Mouse (Mus musculus) cerebellum, postnatal 25 days (tissue): ENCODE results near the gene Npdc1.

Source experiments
- DNase-seq, 2 experiments: peaks; one replicate each; pipeline ENCODE4 v3.0.0; 2021; ENCODE audit warnings: mixed read lengths in 2 of 2

Npdc1 gene

GRCm38 (mm10) chr2:25430395-25431233 lies 31.5 kb downstream of the Npdc1 start:
- DNase-seq = peak; percentile 52 to 53

- peak; percentile 45 to 56 for DNase-seq
These were observed 32.2 kb downstream of the Npdc1 start for GRCm38 (mm10) chr2:25431308-25431855.

- peak in 1 of 2 experiments; percentile 46 for DNase-seq
These were observed 33.4 kb downstream of the Npdc1 start for GRCm38 (mm10) chr2:25432326-25433098.

DNA sequence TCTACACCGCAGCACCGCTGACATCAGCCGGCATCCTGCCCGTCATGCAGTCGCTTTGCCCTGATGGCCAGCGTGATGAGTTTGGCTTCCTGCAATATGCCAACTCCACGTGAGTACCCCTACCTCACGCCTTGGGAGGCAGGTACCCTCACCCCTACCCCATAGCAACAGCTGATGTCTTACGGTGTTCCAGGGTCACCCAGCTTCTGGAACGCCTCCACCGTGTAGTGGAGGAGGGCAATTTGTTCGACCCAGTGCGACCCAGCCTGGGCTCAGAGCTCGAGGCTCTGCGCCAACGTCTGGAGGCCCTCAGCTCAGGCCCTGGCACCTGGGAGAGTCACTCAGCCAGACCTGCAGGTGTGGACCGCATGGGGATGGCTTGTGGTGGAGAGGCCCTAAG lies 34.0 kb downstream of the Npdc1 start:
- peak; percentile 40 to 47 for DNase-seq

DNA sequence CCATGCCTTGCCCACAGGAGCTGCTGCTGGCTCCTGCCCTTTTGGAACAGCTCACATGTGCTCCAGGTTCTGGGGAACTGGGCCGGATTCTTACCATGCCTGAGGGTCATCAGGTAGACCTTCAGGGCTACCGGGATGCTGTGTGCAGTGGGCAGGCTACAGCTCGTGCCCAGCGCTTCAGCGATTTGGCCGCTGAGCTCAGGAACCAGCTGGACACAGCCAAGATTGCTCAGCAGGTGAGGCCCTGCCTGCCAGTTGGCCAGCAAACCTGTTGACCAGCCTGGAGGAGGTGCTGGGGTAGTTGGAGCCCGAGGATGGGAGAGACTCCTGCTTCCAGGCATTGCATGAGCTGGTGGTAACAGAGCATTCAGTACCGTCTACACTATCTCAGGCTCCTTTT lies 35.1 kb downstream of the Npdc1 start:
- DNase-seq = peak; percentile 96 to 98

GRCm38 (mm10) chr2:25436286-25436820 lies 37.2 kb downstream of the Npdc1 start:
- DNase-seq = peak in 1 of 2 experiments; percentile 51

- DNase-seq = peak in 1 of 2 experiments; percentile 55
These were observed 41.9 kb downstream of the Npdc1 start for GRCm38 (mm10) chr2:25441067-25441466.

GRCm38 (mm10) chr2:25442682-25443081 lies 43.5 kb downstream of the Npdc1 start:
- DNase-seq = no peak

DNA sequence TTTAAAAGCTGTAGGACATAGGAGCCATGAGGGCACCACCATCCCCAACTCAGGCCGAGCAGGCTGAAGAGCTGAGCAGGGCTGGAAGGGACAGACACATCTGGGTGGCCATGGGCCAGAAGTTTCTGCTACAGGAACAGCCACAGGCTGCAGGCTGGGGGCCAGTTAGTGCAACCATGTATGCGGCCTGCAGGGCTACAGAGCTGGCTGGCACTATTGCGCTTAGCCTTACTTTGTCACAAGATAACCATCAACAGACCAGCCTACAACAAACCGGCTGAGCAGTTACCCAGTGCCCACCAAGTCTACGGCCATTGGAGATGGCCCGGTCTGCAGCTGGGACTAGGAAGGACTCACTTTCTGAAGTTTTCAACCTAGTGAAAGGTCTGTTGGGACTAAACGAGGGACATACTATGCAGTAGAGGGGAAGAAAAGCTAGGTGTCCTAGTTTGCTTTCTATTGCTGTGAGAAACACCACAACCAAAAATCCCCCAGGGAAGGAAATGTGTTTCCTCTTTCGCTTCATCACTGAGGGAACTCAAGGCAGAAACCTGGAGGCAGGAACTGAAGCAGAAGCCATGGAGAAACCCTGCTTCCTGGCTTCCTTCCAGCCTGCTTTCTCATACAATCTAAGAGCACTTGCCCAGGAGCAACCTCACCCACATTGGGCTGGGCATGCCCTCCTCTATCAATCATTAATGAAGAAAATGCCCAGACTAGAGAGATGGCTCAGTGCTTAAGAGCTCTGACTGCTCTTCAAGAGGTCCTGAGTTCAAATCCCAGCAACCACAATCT lies 51.9 kb downstream of the Npdc1 start:
- no peak for DNase-seq

DNA sequence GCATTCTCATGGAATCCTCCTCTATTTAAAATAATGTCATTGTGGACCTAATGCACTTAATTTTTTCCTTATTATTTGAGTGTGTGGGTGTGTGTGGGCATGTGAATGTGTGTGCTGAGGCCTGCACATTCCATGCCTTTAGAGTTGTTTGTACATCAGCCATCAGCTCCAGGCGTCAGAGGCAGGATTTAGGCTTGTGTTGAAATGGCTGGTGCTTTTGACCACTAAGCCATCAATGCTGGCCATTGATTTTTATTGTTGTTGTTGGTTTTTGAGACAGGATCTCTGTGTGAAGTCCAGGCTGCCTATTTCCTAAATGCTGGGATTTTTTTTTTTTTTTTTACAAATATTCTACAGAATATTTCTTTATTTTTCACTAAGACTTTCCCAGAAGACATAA lies 53.8 kb downstream of the Npdc1 start:
- no peak for DNase-seq

DNA sequence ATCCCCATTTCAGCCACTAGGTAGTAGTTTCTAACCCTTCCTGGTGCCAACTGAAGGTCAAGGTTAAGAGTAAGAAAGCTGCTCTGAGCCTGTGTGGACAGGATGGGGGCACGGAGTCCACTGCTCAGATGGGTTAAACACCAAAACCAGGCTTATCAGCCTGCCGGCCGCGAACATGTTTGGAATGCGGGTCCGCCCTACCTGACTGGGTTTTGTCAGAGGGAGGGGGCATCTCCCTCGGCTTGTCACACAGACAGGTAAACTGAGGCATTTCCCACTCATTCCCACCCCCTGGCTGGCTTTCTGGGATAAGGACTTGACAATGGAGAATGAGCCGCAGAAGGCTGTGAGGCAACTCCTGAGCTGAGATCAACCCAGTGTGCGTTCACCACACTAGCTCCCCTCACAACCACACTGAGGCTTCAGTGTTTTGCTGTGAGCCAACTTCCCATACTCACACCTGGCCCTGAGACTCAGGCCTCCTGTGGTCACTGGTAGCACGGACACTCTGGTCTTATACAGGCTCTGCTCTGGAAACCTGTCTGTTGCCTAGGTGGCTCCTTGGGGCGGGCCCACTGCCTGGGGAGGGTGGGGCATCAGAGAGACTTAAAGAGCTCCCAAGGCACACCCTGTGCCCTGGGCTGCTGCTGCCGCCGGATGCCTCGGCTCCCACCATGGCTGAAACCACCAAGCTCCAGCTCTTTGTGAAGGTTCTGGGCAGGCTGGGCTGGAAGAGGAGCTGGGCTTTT lies 57.2 kb downstream of the Npdc1 start, which contains the start of gene Clic3:
Gene Clic3, plus strand, starts transcription at position 634 of the 749 bp plus-strand sequence.
- peak in 1 of 2 experiments; percentile 57 for DNase-seq

GRCm38 (mm10) chr2:25457022-25457896 lies 58.1 kb downstream of the Npdc1 start:
- DNase-seq = peak; percentile 64 to 72

DNA sequence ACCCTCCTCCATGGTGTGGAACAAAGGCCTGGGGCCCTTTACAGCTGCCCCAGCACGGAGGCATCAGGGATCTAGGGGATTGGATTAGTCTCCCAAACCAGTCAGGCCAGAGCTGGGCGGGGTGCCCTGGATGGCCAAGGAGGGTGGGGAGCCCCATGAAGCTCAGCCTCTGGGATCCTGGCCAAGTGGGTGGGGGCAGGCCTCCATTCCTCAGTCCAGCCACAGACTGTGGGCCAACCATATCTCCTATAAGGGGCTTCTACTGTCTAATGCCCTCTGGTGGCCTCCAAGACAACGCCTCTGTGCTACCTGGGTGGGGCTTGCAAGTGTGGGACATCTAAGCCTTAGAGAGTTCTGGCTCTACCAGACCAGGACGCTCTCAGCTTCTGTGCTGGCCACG lies 59.8 kb downstream of the Npdc1 start:
- DNase-seq = peak; percentile 54 to 71
